Mouse (Mus musculus): ENCODE measurements around the gene Uqcc3. TPM values are rescaled to one million over a fixed set of nuclear protein-coding genes. Genes with fewer than 3 reads are reported as not detected.

Uqcc3 gene
- 22.7 and 33.5 TPM in 2 replicates for polyA plus RNA-seq (2012; rRNA removed)

DNA sequence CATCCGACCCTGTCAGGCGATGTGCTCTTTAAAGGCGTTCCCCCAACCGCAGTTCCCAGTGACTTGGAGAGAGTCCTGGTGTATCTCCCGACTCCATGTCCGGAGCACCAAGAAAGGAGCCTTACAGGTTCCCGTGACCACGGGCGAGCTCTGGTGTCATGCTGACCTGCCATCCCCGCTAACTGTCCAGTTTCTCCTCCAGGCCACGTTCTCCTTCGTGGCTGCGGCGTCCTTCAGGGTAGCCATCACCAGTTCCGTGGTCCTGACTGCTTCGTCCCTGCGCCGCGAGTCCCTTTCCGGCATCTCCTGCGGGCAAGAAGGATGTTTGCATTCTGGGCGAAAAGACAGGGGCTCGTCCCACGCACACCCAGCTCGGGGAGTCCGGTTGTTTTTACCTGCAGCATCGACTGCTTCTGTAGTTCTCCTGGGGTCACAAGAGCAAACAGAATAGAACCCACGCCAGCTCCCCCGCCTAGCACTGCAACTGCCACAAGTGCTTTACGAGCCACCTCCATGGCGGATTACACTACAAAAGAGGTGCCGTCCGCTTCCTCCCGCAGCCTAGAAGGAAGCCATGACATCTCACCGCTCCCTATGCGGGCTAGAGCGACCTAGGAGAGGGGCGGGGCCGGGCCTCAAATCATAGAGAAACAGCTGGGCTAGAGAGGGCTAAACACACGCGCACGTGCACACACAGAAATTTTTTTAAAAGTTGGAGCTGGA lies at the start of gene Uqcc3:
Gene Uqcc3, minus strand, starts transcription at position 613 of the 723 bp plus-strand sequence.

DNA sequence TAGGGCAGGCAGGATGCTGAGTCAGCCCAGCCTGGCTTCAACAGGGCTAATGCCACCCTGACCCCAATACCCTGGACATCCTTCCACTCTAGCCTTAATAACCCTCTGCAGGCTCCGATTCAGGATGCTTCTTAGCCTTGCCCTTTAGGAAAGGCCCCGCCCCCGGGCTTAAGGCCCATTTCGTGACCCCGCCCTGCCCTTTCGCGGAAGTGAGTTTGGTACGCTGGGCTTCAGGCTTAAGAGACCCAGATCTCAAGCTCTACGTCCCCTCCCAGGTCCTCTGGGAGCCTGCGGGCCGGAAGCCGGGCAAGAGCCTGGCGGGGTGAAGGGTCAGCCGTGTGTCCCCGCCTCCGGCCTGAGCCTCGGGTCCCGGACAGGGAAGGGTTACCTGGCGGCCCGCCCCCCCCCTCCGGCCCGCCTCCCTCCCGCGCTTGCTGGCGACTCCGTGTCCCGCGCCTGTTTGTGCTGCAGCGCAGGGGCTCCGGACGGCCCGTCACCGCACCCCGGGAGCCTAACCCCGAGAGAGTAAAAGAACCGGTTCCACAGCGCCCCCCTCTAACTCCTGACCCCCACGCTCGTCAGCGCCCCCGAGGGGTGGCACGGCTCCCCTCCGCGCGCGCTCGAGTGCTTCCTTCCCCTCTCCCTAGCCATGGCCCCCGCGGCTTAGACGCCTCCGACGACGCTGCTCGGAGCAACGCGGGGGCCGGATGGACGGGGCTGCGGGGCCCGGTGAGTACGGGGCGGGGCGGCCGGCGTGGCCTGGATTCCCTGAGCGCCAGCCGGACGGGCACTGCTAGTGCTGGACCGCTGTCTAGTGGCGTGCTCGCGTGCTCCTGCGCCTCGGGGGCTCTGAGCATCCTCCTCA lies 48.7 kb upstream of the Uqcc3 start, which contains the start of the genes Rom1 and Eml3:
Gene Rom1, minus strand, starts transcription at position 133 of the 865 bp plus-strand sequence.
Gene Eml3, plus strand, starts transcription at position 329 of the 865 bp plus-strand sequence.

DNA sequence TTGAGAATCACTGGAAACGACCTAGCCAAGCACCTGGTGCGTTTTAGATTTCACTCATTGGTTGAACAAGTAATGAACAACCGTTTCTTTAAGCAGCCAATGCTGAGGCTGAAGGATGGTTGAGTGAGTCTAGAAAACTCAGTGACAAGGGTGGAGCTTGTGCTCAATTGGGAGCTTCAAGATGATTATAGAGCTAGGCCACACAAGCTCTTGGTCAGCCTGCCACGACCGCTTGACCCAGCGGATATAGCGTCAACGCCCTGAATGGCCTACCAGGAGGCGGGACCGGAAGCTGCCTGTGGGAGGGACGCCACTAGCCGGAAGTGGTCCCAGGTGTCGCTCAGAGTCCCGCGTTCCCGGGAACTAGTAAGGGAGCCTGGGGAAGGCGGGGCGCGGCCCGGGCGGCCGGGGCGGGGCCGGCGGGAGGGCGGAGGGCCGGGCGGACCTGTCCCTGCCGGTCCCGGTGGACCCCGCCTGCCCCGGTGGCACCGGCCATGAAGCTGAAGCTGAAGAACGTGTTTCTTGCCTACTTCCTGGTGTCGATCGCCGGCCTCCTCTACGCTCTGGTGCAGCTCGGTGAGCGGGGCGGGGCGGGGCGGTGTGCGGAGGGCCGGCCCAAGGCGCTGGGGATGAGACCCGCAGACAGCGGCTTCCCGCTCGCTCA lies 39.5 kb upstream of the Uqcc3 start, which contains the start of gene B3gat3:
Gene B3gat3, plus strand, starts transcription at position 302 of the 664 bp plus-strand sequence.

DNA sequence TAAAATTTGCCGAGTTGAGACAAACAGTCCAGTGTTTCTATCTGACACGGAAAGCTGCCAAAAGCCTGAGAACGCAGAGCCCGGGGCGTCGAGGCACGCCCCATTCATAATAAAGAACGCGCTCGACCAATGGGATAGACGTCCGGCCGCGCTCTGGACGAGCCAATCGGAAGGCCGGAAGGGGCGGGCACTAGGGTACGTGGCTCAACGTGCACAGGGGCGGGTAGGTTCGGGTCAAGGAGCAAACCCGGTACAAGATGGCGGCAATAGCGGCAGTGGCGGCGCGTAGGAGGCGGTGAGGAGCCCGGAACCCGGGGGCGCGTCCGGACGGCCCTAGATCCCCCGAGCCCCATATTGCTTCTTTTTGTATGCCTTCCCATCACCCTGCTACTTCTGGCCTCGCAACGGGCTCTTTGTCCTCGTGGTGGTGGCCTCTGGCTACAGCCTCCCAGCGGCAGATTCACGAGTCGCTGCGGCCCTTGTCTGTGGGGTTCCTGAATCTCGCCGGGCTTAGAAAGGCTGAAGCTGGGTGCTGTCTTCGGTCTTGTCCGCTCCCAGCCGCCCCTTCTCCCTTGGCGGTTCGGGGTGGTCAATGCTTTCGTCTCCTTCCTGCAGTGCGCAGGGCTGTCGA lies 17.3 kb upstream of the Uqcc3 start, which contains the start of gene Ganab:
Gene Ganab, plus strand, starts transcription at position 207 of the 631 bp plus-strand sequence.

DNA sequence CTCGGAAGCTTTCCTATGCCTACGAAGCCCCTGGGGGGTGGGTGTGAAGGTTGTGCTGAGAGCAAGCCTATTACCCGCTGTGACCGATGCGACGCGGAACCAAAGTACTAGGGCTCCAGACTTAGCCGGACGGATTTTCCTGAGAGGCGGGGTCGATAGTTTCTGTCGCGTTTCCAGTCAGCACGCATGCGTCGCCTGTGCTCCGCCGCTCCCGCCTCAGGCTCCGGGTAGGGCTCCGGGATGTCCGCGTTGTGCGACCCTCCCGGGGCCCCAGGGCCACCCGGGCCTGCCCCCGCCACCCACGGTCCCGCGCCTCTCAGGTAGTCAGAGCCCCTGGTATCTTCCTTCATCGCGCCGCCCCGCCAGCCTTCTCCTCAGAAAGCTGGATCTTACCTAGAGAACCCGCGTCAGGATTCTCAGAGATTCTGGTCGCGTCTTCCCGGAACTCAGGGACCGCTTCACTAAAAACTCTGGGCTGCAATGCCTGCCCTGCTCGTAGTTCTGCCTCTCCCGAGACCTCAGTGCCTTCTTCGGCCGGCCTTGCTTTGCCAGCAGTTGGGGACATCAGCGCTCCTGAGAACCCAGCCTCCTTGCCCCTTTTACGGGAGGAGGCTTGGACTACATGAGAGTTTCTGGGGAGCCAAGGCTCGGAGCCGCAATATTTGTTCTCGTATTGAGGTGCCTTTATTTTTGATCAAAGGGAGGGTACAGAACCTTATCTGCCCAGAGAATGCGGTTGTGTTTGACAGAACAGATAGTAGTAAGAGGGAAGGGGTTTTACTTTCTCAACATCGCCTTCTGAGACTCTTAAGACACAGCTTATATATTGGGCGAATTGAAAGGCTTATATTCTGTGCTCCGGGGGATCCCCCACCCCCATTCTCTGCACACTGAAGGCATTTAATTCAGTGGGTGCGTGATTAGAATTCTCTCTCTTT lies 12.4 kb upstream of the Uqcc3 start, which contains the start of gene Ints5:
Gene Ints5, plus strand, starts transcription at position 177 of the 938 bp plus-strand sequence.

DNA sequence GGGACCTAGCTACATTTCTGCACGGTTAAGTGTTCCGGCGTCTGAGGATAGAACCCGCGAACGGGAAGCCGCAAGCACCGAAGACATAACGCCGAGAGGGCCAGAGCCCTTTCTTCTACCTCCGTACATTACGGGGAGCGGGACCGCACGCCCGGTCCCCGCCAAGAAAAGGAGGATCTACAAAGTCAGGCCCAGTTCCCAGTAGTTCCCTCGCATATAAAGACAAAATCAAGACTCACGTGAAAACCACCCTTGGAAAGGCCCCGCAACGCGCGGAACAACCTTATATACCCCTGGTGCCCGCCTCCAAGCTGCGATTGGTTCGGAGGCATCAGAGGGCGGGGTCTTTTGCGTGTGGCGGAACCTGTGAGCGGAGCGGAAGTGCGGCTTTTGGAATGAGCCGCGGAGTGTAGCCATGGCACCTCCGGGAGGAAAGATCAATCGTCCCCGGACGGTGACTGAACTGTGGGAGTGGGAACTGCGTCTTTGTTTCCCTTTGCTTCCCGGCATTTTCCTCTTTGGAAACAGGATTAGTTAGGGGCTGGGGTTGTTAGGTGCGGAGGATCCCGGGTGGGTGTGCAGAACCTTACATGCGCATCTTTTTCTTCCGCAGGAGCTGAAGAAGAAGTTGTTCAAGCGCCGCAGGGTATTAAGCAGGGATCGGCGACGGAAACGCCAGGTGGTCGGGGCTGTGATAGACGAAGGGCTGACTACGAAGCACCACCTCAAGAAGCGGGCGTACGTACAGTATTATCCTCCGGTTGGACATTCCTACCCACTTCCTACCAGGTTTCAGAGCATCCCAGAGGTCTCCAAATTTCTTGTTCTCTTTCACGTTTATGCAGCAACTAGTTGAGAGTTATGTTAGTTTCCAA lies 8.0 kb upstream of the Uqcc3 start, which contains the start of the genes 1810009A15Rik and Gm49416:
Gene 1810009A15Rik, plus strand, starts transcription at position 343 of the 875 bp plus-strand sequence.
Gene Gm49416, plus strand, starts transcription at position 416 of the 875 bp plus-strand sequence.

DNA sequence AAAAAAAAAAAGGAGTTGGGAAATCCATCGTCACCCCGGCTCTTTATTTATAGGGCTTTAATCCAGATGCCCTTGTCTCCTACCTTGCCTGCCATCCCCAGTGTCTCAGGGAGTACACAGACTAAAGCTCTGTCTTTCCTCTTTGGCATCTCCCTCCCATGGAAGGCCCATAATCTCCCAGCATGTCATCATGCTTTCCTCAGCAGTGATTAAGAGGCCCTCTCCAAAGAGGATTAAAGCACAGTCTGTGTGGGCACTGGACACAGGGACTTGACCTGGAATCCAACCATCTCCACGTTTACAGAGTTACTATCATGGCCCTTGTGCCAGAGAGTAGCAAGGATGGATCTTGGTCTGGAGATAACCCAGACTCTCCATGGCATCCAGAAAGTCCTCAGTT lies 2.9 kb upstream of the Uqcc3 start, which contains the start of the genes Lbhd1 and Gm49403:
Gene Lbhd1, plus strand, starts transcription at position 117 of the 400 bp plus-strand sequence.
Gene Gm49403, plus strand, starts transcription at position 315 of the 400 bp plus-strand sequence.

DNA sequence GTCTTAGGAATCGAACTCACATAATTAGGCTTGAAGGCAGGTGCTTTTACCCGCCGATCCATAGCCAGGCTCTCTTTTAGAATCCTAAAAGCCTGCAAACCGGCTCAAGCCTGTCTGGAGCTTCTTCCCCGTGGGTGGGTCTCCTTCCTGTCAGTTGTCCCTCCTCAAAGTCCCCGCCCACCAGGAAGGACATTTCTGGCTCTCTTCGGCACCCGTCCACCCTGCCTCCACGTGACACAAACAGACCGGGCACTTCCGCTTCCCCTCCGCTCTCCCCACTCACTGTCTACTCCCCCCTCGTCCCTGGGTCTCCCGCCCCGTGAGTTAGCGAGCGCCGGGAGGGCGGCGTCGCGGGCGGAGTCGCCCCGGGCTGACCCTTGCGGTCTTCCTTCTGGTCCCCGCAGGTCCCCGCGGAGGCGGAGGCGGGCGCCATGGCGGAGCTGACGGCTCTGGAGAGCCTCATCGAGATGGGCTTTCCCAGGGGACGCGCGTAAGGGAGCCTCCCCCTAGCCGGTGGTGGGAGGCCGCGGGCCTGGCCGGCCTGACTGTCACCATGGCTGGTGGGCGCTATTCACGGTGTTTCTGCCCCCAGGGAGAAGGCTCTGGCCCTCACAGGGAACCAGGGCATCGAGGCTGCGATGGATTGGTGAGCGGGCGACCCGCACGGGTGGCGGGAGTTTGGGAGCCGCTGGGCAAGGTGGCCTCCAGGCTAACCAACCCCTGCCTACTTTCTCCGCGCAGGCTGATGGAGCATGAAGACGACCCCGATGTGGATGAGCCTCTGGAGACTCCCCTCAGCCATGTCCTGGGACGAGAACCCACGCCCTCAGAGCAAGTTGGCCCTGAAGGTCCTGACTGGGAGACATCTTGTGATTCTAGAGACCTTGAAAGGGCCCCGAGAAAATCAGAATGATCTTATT lies 9.2 kb downstream of the Uqcc3 start, which contains the start of gene Ubxn1:
Gene Ubxn1, plus strand, starts transcription at position 230 of the 920 bp plus-strand sequence.

DNA sequence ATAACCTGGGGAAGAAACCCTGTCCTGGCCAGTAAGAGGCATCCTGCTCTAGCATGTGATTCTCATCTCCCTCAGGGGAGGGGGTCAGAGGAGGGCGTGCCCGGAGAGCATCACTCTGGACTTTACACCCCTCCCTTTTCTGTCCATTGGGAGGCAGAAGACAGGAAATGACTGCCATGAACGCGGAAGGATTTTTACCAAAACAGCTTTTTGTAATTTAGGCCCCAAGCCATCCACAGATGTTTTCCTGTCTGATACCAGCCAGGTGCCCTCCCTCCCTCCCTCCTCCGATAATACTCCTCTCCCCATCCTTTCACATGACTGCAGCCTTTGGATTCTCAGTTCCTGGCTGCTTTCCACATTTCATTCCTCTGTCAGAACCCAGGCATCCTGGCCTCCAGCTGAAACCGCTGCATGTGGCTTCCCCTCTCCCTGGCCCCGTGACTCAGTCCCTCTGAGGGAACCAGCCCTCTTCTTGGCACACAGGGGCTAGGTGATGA lies 30.3 kb downstream of the Uqcc3 start, which contains the start of gene Lrrn4cl:
Gene Lrrn4cl, plus strand, starts transcription at position 367 of the 500 bp plus-strand sequence.

DNA sequence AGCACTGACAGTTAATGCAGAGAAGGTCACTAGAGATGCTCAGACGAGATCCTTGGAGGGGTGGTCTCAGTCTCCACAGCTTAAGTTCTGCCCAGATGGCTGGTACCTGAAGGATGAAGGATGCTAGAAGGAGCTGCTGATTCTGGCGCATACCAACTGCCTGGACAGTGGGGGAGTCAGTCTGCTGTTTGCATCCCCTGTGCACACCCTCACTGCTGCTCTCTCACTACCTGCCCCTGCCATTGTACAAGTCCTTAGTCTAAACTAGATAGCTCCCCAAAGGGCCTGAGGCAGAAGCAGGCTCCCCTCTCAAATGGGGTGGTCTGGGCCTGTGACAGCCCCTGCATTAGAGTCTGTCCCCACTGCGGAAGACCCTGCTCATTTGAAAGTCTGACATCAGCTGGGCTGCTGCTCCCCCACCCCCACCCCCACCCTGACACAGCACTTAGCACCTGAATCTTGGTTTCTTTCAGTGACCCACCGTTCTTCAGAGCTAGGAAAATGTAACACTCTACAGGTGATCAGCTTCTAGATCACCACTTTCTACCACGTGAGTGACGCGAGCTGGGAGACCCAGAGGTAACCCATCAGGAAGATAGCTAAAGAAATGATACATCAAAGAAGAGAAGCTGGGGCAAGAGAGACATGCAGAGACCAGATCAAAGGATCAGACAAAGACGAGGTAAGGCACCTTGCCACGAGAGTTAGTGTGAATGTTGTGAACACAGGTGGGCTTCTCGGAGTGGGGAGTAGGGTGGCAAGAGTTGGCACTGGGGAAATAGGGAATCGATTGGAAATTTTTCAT lies 41.4 kb downstream of the Uqcc3 start, which contains the start of gene Gng3:
Gene Gng3, minus strand, starts transcription at position 92 of the 805 bp plus-strand sequence.

DNA sequence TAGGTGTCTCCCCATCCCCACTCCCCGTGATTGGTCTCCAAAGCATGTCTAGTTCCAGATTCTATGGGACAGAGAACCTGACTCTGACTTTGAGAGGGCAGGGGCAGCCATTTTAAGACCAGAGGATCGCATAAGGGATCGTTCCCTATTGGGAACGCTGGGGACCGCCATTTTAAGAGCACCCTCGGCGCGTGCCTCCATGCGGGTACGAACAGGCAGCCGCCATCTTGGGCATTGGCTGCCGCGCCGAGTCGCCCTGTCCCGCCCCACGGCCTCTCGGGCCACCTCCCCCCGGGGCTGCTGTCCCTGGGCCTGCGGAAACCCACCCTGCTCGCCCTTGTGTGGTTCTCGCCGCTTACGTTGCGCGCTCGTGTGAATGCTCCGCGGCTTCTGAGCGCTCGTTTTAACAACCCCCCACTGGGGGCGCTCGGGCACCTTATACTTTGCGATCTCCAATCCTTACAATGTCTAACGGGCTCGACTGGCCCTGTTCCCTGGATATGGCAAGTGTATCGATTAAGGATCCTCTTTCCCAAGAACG lies 43.4 kb downstream of the Uqcc3 start, which contains the start of gene Bscl2:
Gene Bscl2, plus strand, starts transcription at position 217 of the 541 bp plus-strand sequence.

Other genes starting within 250 kb of the Uqcc3 start
- gene Chrm1, start 217.1 kb downstream of the Uqcc3 start, polyA plus RNA-seq (2012; rRNA removed): 0.27 and 0.39 TPM in 2 replicates
- gene Slc3a2, start 157.6 kb downstream of the Uqcc3 start, polyA plus RNA-seq (2012; rRNA removed): 264 and 289 TPM in 2 replicates
- gene Wdr74, start 145.1 kb downstream of the Uqcc3 start, polyA plus RNA-seq (2012; rRNA removed): 39.6 and 45.2 TPM in 2 replicates
- gene 1700092M07Rik, start 140.2 kb downstream of the Uqcc3 start, polyA plus RNA-seq (2012; rRNA removed): not detected in 2 replicates
- 114 and 132 TPM in 2 replicates for gene Stx5a, start 139.5 kb downstream of the Uqcc3 start, polyA plus RNA-seq (2012; rRNA removed)
- 61.6 and 71.3 TPM in 2 replicates for gene Nxf1, start 123.8 kb downstream of the Uqcc3 start, polyA plus RNA-seq (2012; rRNA removed)
- gene Tmem223, start 109.9 kb downstream of the Uqcc3 start, polyA plus RNA-seq (2012; rRNA removed): 276 and 327 TPM in 2 replicates
- 127 and 136 TPM in 2 replicates for gene Tmem179b, start 106.5 kb downstream of the Uqcc3 start, polyA plus RNA-seq (2012; rRNA removed)
- 26.9 and 28.3 TPM in 2 replicates for gene Taf6l, start 94.5 kb downstream of the Uqcc3 start, polyA plus RNA-seq (2012; rRNA removed)
- gene Polr2g, start 82.3 kb downstream of the Uqcc3 start, polyA plus RNA-seq (2012; rRNA removed): 24.6 and 45.5 TPM in 2 replicates
- gene Zbtb3, start 78.4 kb downstream of the Uqcc3 start, polyA plus RNA-seq (2012; rRNA removed): 3.0 and 3.2 TPM in 2 replicates
- gene Ttc9c, start 61.6 kb downstream of the Uqcc3 start, polyA plus RNA-seq (2012; rRNA removed): 12.5 and 19.6 TPM in 2 replicates
- 16.0 and 24.5 TPM in 2 replicates for gene Hnrnpul2, start 60.9 kb downstream of the Uqcc3 start, polyA plus RNA-seq (2012; rRNA removed)
- gene AC129217.1, start 51.1 kb downstream of the Uqcc3 start, polyA plus RNA-seq (2012; rRNA removed): 0.68 TPM in 1 of 2 replicates, not detected in the other
- gene Bscl2, start 43.5 kb downstream of the Uqcc3 start, polyA plus RNA-seq (2012; rRNA removed): 183 and 186 TPM in 2 replicates
- gene Gng3, start 41.7 kb downstream of the Uqcc3 start, polyA plus RNA-seq (2012; rRNA removed): 1.5 and 1.9 TPM in 2 replicates
- 3.2 and 4.4 TPM in 2 replicates for gene Lrrn4cl, start 30.2 kb downstream of the Uqcc3 start, polyA plus RNA-seq (2012; rRNA removed)
- gene Ubxn1, start 9.4 kb downstream of the Uqcc3 start, polyA plus RNA-seq (2012; rRNA removed): 115 and 129 TPM in 2 replicates
- 0.85 and 1.2 TPM in 2 replicates for gene Lbhd1, start 2.8 kb upstream of the Uqcc3 start, polyA plus RNA-seq (2012; rRNA removed)
- gene Gm49403, start 3.0 kb upstream of the Uqcc3 start, polyA plus RNA-seq (2012; rRNA removed): not detected in 2 replicates
- gene 1810009A15Rik, start 7.9 kb upstream of the Uqcc3 start, polyA plus RNA-seq (2012; rRNA removed): 19.1 and 24.3 TPM in 2 replicates
- gene Gm49416, start 8.0 kb upstream of the Uqcc3 start, polyA plus RNA-seq (2012; rRNA removed): not detected in 2 replicates
- 37.5 and 40.2 TPM in 2 replicates for gene Ints5, start 12.1 kb upstream of the Uqcc3 start, polyA plus RNA-seq (2012; rRNA removed)
- gene Ganab, start 17.1 kb upstream of the Uqcc3 start, polyA plus RNA-seq (2012; rRNA removed): 135 and 159 TPM in 2 replicates
- gene B3gat3, start 39.5 kb upstream of the Uqcc3 start, polyA plus RNA-seq (2012; rRNA removed): 118 and 124 TPM in 2 replicates
- gene Rom1, start 48.4 kb upstream of the Uqcc3 start, polyA plus RNA-seq (2012; rRNA removed): 23.4 and 23.7 TPM in 2 replicates
- 73.5 and 83.4 TPM in 2 replicates for gene Eml3, start 48.6 kb upstream of the Uqcc3 start, polyA plus RNA-seq (2012; rRNA removed)
- 21.7 and 22.8 TPM in 2 replicates for gene Mta2, start 61.0 kb upstream of the Uqcc3 start, polyA plus RNA-seq (2012; rRNA removed)
- 24.1 and 25.9 TPM in 2 replicates for gene Tut1, start 72.9 kb upstream of the Uqcc3 start, polyA plus RNA-seq (2012; rRNA removed)
- 306 and 361 TPM in 2 replicates for gene Eef1g, start 86.1 kb upstream of the Uqcc3 start, polyA plus RNA-seq (2012; rRNA removed)
- 16.0 and 16.5 TPM in 2 replicates for gene Ahnak, start 108.4 kb upstream of the Uqcc3 start, polyA plus RNA-seq (2012; rRNA removed)
- gene Scgb1a1, start 207.0 kb upstream of the Uqcc3 start, polyA plus RNA-seq (2012; rRNA removed): 5.3 TPM in 1 of 2 replicates, not detected in the other

Data from ovary, adult 2 months (tissue).